Mouse (Mus musculus) midbrain, postnatal 0 days (tissue): ENCODE results near the gene Hdac5. TPM values are rescaled to one million over a fixed set of nuclear protein-coding genes. Genes with fewer than 3 reads are reported as not detected.

Experiments
- ATAC-seq: fragments of 200-750 bp; cut with Nextera tagmentation; 2 replicates; pipeline ENCODE4 v1.8.0; 2017; ENCODE audit warnings: moderate number of reproducible peaks, mild to moderate bottlenecking, moderate TSS enrichment, moderate library complexity; ENCODE audit not compliant: low FRiP score
- DNase-seq: peaks from one replicate; pipeline ENCODE4 v3.0.0-alpha.2; 2015; ENCODE audit warnings: low spot score
- H3K27ac ChIP-seq: fragments of 300-500 bp; sonication (generic); 2 replicates; pipeline ENCODE4 v1.5.1; 2014; ENCODE audit warnings: low read depth, mild to moderate bottlenecking, low read length, mixed read lengths
- H3K27me3 ChIP-seq: fragments of 300-500 bp; sonication (generic); 2 replicates; pipeline ENCODE4 v1.6.1; 2014; ENCODE audit warnings: low read length, control low read depth, mixed read lengths; ENCODE audit not compliant: insufficient read depth
- H3K36me3 ChIP-seq: fragments of 300-500 bp; sonication (generic); 2 replicates; pipeline ENCODE4 v1.6.1; 2014; ENCODE audit warnings: low read length, control low read depth, mixed read lengths; ENCODE audit not compliant: insufficient read depth
- H3K4me1 ChIP-seq: fragments of 300-500 bp; sonication (generic); 2 replicates; pipeline ENCODE4 v1.6.1; 2014; ENCODE audit warnings: mild to moderate bottlenecking, control low read depth, antibody characterized with exemption, low read length, mixed read lengths; ENCODE audit not compliant: insufficient read depth
- H3K4me2 ChIP-seq: fragments of 300-500 bp; sonication (generic); 2 replicates; pipeline ENCODE4 v1.6.1; 2014; ENCODE audit warnings: low read depth, mild to moderate bottlenecking, low read length, mixed read lengths; ENCODE audit not compliant: poor library complexity, severe bottlenecking
- H3K4me3 ChIP-seq: fragments of 300-500 bp; sonication (generic); 2 replicates; pipeline ENCODE4 v1.5.1; 2014; ENCODE audit warnings: low read depth, mild to moderate bottlenecking, low read length, moderate library complexity
- H3K9ac ChIP-seq: fragments of 300-500 bp; sonication (generic); replicated peaks from 2 replicates; pipeline ENCODE4 v1.6.1; 2014; ENCODE audit warnings: mild to moderate bottlenecking, low read length, moderate library complexity, mixed read lengths; ENCODE audit not compliant: poor library complexity, severe bottlenecking
- H3K9me3 ChIP-seq: fragments of 300-500 bp; sonication (generic); 2 replicates; pipeline ENCODE4 v1.6.1; 2016; ENCODE audit warnings: low read length, control low read depth
- CTCF ChIP-seq: IDR thresholded peaks from 2 replicates; pipeline ENCODE4 v1.5.1; 2016; ENCODE audit warnings: antibody characterized with exemption, mild to moderate bottlenecking
- WGBS: fragments of 180-500 bp; shearing (Covaris S2); extraction: QIAGEN DNeasy Blood & Tissue Kit; methylation state at CpG from one replicate; pipeline ENCODE4 v1.1.7; 2014; 5-methylcytosine and 5-hydroxymethylcytosine counted together
- polyA plus RNA-seq: library from polyadenylated mRNA; unstranded; fragments of >200 nt; fragmentation: Nextera tagmentation; extraction: Ambion mirVana; gene quantifications from 2 replicates; pipeline ENCODE4 v1.2.1, GENCODE M21; 2015
- total RNA-seq: library from RNA; depleted of rRNA; stranded (reverse); fragments of >200 nt; gene quantifications from 2 replicates; pipeline ENCODE4 v1.2.3, GENCODE M21; 2014

Gene Hdac5
- total and polyA plus RNA-seq, 2 experiments from 2014 or later, result 65.9 to 183 TPM

DNA sequence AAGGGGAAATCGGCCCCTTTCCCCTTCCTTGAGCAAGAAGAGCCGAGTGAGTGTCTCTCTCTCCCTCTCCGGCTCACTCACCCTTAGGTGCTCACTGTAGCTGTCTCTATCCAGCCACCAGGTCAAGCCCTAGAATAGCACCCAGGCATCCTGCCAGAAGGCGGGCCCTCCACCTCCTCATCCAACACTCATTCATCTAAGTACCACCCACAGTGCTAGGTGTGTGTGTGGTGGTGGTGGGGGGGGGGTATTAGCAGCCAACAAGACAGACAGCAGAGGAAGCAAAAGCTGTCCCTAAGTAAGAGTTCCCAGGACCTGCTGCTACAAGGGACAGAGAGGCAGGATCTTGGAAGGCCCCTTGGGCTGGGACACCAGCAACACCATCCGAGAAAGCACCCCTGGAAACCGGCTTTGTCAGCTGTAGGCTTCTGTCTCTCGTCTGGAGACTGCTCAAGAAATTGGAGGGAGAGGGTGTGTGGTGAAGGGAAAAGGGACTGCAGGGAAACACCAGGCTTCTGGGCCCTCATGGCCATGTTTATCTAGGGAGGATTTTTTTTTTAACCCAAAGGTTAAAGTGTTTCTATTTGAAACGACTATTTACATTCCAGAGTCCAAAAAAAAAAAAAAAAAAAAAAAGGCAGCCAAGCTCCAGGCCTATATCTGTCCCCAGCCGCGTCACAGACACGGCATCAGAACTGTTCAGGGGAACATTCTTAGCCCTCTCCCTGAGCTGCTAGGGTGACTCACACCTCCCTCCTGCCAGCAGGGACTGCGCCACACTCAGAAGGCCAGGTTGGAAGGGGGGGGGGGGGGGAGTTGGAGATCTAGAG is 13.7 kb downstream of the Hdac5 start:
- no peak overlapping the region for H3K4me2 ChIP-seq
- H3K4me1 ChIP-seq, result peaks cover 28% of the 10 kb centered on the region; the same call in 1 of the 2 replicates
- no peak overlapping the region; the same call in 1 of the 2 replicates for H3K27ac ChIP-seq
- H3K27me3 ChIP-seq, result no peaks in the 10 kb centered on the region
- peaks cover 9% of the 10 kb centered on the region for H3K36me3 ChIP-seq
- DNase-seq (peak; percentile 43), ATAC-seq (no peak)
- peak overlapping the region; percentile 0; the same call in 1 of the 2 replicates for H3K9ac ChIP-seq
- no peak overlapping the region for H3K4me3 ChIP-seq
- no peak for TF ChIP-seq CTCF
- no peaks in the 10 kb centered on the region for H3K9me3 ChIP-seq
- WGBS, result 50% methylated on average over 12 of the region's 12 CpGs

DNA sequence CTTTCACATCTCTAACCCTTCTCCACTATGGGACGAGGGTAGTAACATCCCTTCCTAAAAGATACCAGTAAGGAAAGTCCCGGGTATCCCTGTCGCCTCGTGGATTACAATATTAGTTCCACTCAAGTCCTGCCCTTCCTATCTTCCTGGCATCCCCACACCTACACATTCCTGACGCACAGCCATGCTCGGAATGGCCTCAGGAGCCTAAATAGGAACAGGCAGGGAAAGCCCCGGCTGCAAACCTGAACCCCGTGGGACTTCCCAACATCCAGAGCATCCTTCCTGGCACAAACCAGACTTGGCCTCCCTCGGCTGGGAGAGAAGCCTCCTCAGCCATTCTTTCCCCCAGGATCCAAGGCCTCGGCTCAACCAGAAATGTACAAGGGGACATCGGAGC is 14.5 kb downstream of the Hdac5 start:
- H3K4me1 ChIP-seq, result peaks cover 28% of the 10 kb centered on the region; the same call in 1 of the 2 replicates
- no peak overlapping the region for H3K4me3 ChIP-seq
- TF ChIP-seq CTCF, result no peak
- DNase-seq (no peak), ATAC-seq (no peak)
- H3K27me3 ChIP-seq, result no peaks in the 10 kb centered on the region
- H3K4me2 ChIP-seq, result no peak overlapping the region
- peak overlapping the region; percentile 0; the same call in 1 of the 2 replicates for H3K9ac ChIP-seq
- no peak overlapping the region for H3K27ac ChIP-seq
- H3K9me3 ChIP-seq, result no peaks in the 10 kb centered on the region
- H3K36me3 ChIP-seq, result peaks cover 8% of the 10 kb centered on the region
- WGBS, result 79% methylated on average over 11 of the region's 11 CpGs

- H3K9me3 ChIP-seq, result no peaks in the 10 kb centered on the region
- peaks cover 32% of the 10 kb centered on the region; the same call in 1 of the 2 replicates for H3K4me1 ChIP-seq
- H3K27ac ChIP-seq, result no peak overlapping the region; the same call in 1 of the 2 replicates
- no peaks in the 10 kb centered on the region for H3K27me3 ChIP-seq
- H3K4me2 ChIP-seq, result no peak overlapping the region
- peaks cover 8% of the 10 kb centered on the region for H3K36me3 ChIP-seq
- DNase-seq (no peak), ATAC-seq (no peak)
- 0 out of 2 replicates have a peak overlapping the region, but pooled peaks have one; percentile 19 for H3K9ac ChIP-seq
- 57% methylated on average over 10 of the region's 10 CpGs for WGBS
- no peak for TF ChIP-seq CTCF
- no peak overlapping the region for H3K4me3 ChIP-seq
Observed at GRCm38 (mm10) chr11:102214430-102215156, 15.4 kb downstream of the Hdac5 start.

DNA sequence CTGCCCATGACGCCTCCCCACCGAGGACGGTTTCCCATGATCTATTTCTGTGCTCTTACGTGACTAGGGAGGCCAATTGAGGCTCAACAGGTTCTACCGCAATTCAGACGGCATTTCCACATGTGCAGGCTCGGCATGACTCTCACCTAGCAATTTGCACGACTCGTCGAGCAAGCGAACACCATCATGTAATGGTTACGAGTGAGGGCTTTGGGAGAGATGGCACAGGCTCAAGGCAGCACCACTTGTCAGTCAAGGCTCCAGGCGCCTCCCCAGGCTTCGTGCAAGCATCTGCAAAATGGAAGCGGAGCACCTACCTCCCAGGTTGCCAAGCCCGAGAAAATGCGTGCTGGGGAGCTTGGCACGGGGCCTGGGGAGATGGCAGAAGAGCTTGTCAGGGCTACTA is 18.0 kb downstream of the Hdac5 start:
- no peak for TF ChIP-seq CTCF
- DNase-seq (no peak), ATAC-seq (no peak)
- no peaks in the 10 kb centered on the region for H3K27me3 ChIP-seq
- no peak overlapping the region for H3K4me2 ChIP-seq
- H3K4me1 ChIP-seq, result peaks cover 17% of the 10 kb centered on the region; the same call in 1 of the 2 replicates
- no peak overlapping the region for H3K4me3 ChIP-seq
- H3K9ac ChIP-seq, result no peak overlapping the region
- H3K36me3 ChIP-seq, result 0 out of 2 replicates have a peak, but pooled peaks cover 4% of the 10 kb centered on the region
- WGBS, result 69% methylated on average over 18 of the region's 18 CpGs
- no peak overlapping the region for H3K27ac ChIP-seq
- H3K9me3 ChIP-seq, result no peaks in the 10 kb centered on the region

- 83% methylated on average over 5 of the region's 5 CpGs for WGBS
- H3K4me3 ChIP-seq, result no peak overlapping the region
- H3K27me3 ChIP-seq, result no peaks in the 10 kb centered on the region
- H3K4me1 ChIP-seq, result peaks cover 16% of the 10 kb centered on the region; the same call in 1 of the 2 replicates
- H3K36me3 ChIP-seq, result peaks cover 8% of the 10 kb centered on the region
- no peak overlapping the region for H3K9ac ChIP-seq
- no peak overlapping the region for H3K4me2 ChIP-seq
- no peaks in the 10 kb centered on the region for H3K9me3 ChIP-seq
- no peak for TF ChIP-seq CTCF
- ATAC-seq (no peak), DNase-seq (no peak)
- H3K27ac ChIP-seq, result no peak overlapping the region
Observed at GRCm38 (mm10) chr11:102211011-102211410, 19.0 kb downstream of the Hdac5 start.
